10 mouse cellular contexts compared by ENCODE assay signal in genomic region chr16:38756572-38756971, GRCm38 (mm10). TPM values are rescaled to one million over a fixed set of nuclear protein-coding genes. Genes with fewer than 3 reads are reported as not detected.
DNase-seq lines count a peak whose midpoint lies in the region; ATAC-seq and TF ChIP-seq lines count a peak whose summit lies in the region.
"Had no signal": no experiment of that assay in that cellular context is flagged by ENCODE, and none has a peak within 500 bp of the region (broad histone marks: within the 10 kb centered on the region; RNA-seq: fewer than 3 reads in every experiment).

No protein-coding gene starts in this region.

- ATAC-seq in forebrain, embryonic 11.5 days (replicated peaks; ENCODE audit: low FRiP score) = no peak
- ATAC-seq in intestine, embryonic 14.5 days (replicated peaks; ENCODE audit: low FRiP score, low TSS enrichment, low read depth) = no peak
- ATAC-seq in intestine, embryonic 15.5 days = no peak
- ATAC-seq in lung, postnatal 0 days = 0 out of 2 replicates have a peak, but pooled peaks have one; percentile 36
- ATAC-seq: forebrain, embryonic 16.5 days; hindbrain, postnatal 0 days had no signal

- no peaks in the 10 kb centered on the region for H3K9me3 ChIP-seq in forebrain, embryonic 10.5 days
- H3K9me3 ChIP-seq in forebrain, embryonic 11.5 days (ENCODE audit: control insufficient read depth, low read length) = no peaks in the 10 kb centered on the region
- no peaks in the 10 kb centered on the region for H3K9me3 ChIP-seq in intestine, embryonic 14.5 days (ENCODE audit: control insufficient read depth, low read length)
- no peaks in the 10 kb centered on the region for H3K9me3 ChIP-seq in intestine, embryonic 15.5 days
- H3K9me3 ChIP-seq in lung, postnatal 0 days (ENCODE audit: low read length) = no peaks in the 10 kb centered on the region
- H3K9me3 ChIP-seq in limb, embryonic 10.5 days (replicated peaks) = no peaks in the 10 kb centered on the region

- no peak overlapping the region for H3K4me2 ChIP-seq in forebrain, embryonic 11.5 days (ENCODE audit: low read depth, low read length, severe bottlenecking)
- H3K4me2 ChIP-seq in intestine, embryonic 14.5 days (ENCODE audit: low read length) = no peak overlapping the region
- no peak overlapping the region for H3K4me2 ChIP-seq in intestine, embryonic 15.5 days (replicated peaks)
- no peak overlapping the region for H3K4me2 ChIP-seq in lung, postnatal 0 days (replicated peaks; ENCODE audit: low read depth, low read length)

- H3K4me1 ChIP-seq in forebrain, embryonic 10.5 days = peaks cover 28% of the 10 kb centered on the region
- 0 out of 2 replicates have a peak, but pooled peaks cover 2% of the 10 kb centered on the region for H3K4me1 ChIP-seq in forebrain, embryonic 11.5 days (replicated peaks; ENCODE audit: control insufficient read depth, insufficient read depth, low read length)
- peaks cover 5% of the 10 kb centered on the region; the same call in 1 of the 2 replicates for H3K4me1 ChIP-seq in intestine, embryonic 14.5 days (replicated peaks; ENCODE audit: control insufficient read depth, insufficient read depth, low read length)
- 0 out of 2 replicates have a peak, but pooled peaks cover 2% of the 10 kb centered on the region for H3K4me1 ChIP-seq in intestine, embryonic 15.5 days (replicated peaks)
- H3K4me1 ChIP-seq in lung, postnatal 0 days (ENCODE audit: insufficient read depth, low read depth, low read length) = peaks cover 21% of the 10 kb centered on the region; the same call in 1 of the 2 replicates
- peaks cover 41% of the 10 kb centered on the region for H3K4me1 ChIP-seq in limb, embryonic 10.5 days

- no peak for DNase-seq in forebrain, embryonic 10.5 days (ENCODE audit: extremely low spot score, low spot score)
- DNase-seq in forebrain, embryonic 11.5 days (ENCODE audit: low spot score) = no peak
- DNase-seq in intestine, embryonic 14.5 days (ENCODE audit: low spot score) = peak; percentile 45
- peak; percentile 56 for DNase-seq in lung, postnatal 0 days (ENCODE audit: low spot score)
- DNase-seq in lung, postnatal 4 days = no peak
- DNase-seq in limb, embryonic 10.5 days (ENCODE audit: low spot score) = no peak
- DNase-seq in thymus, postnatal 14 days = no peak

- H3K4me3 ChIP-seq in forebrain, embryonic 10.5 days = no peak overlapping the region
- H3K4me3 ChIP-seq in forebrain, embryonic 11.5 days (ENCODE audit: low read depth, low read length) = no peak overlapping the region
- no peak overlapping the region for H3K4me3 ChIP-seq in intestine, embryonic 14.5 days (ENCODE audit: low read depth, low read length)
- H3K4me3 ChIP-seq in intestine, embryonic 15.5 days (replicated peaks) = no peak overlapping the region
- no peak overlapping the region for H3K4me3 ChIP-seq in lung, postnatal 0 days (ENCODE audit: low read depth, low read length)
- no peak overlapping the region for H3K4me3 ChIP-seq in limb, embryonic 10.5 days

- H3K9ac ChIP-seq in forebrain, embryonic 11.5 days (ENCODE audit: low read length) = no peak overlapping the region
- H3K9ac ChIP-seq in intestine, embryonic 14.5 days (ENCODE audit: low read length) = no peak overlapping the region
- no peak overlapping the region for H3K9ac ChIP-seq in intestine, embryonic 15.5 days
- H3K9ac ChIP-seq in lung, postnatal 0 days (replicated peaks; ENCODE audit: low read depth) = no peak overlapping the region

- H3K36me3 ChIP-seq in forebrain, embryonic 10.5 days (replicated peaks) = peaks cover 28% of the 10 kb centered on the region
- H3K36me3 ChIP-seq in forebrain, embryonic 11.5 days (ENCODE audit: control insufficient read depth, insufficient read depth, low read length) = no peaks in the 10 kb centered on the region
- H3K36me3 ChIP-seq in intestine, embryonic 14.5 days (ENCODE audit: control insufficient read depth, insufficient read depth, low read length) = peaks cover 20% of the 10 kb centered on the region; the same call in 1 of the 2 replicates
- H3K36me3 ChIP-seq in intestine, embryonic 15.5 days = 0 out of 2 replicates have a peak, but pooled peaks cover 3% of the 10 kb centered on the region
- H3K36me3 ChIP-seq in lung, postnatal 0 days (ENCODE audit: insufficient read depth, low read length) = peaks cover 14% of the 10 kb centered on the region; the same call in 1 of the 2 replicates
- peaks cover 25% of the 10 kb centered on the region for H3K36me3 ChIP-seq in limb, embryonic 10.5 days

- TF ChIP-seq CTCF in lung, postnatal 0 days (IDR thresholded peaks at IDR 0.05) = no peak

- H3K27me3 ChIP-seq in forebrain, embryonic 10.5 days (ENCODE audit: poor library complexity, severe bottlenecking) = no peaks in the 10 kb centered on the region
- no peaks in the 10 kb centered on the region for H3K27me3 ChIP-seq in forebrain, embryonic 11.5 days (ENCODE audit: control insufficient read depth, insufficient read depth, low read length)
- no peaks in the 10 kb centered on the region for H3K27me3 ChIP-seq in intestine, embryonic 14.5 days (replicated peaks; ENCODE audit: control insufficient read depth, insufficient read depth, low read length)
- H3K27me3 ChIP-seq in intestine, embryonic 15.5 days (replicated peaks) = no peaks in the 10 kb centered on the region
- no peaks in the 10 kb centered on the region for H3K27me3 ChIP-seq in lung, postnatal 0 days (replicated peaks; ENCODE audit: insufficient read depth, low read length)
- H3K27me3 ChIP-seq in limb, embryonic 10.5 days (ENCODE audit: low read depth, poor library complexity, severe bottlenecking) = no peaks in the 10 kb centered on the region

- H3K27ac ChIP-seq in forebrain, embryonic 10.5 days = 0 out of 2 replicates have a peak overlapping the region, but pooled peaks have one; percentile 46
- no peak overlapping the region for H3K27ac ChIP-seq in forebrain, embryonic 11.5 days (ENCODE audit: low read depth, low read length)
- H3K27ac ChIP-seq in intestine, embryonic 14.5 days (ENCODE audit: low read depth) = no peak overlapping the region
- H3K27ac ChIP-seq in intestine, embryonic 15.5 days = no peak overlapping the region
- H3K27ac ChIP-seq in lung, postnatal 0 days (ENCODE audit: low read length) = peak overlapping the region; percentile 71; the same call in 1 of the 2 replicates
- H3K27ac ChIP-seq in limb, embryonic 10.5 days = peak overlapping the region; percentile 47; the same call in 1 of the 2 replicates
- H3K27ac ChIP-seq: hindbrain, postnatal 0 days had no signal

- 89% methylated on average over 4 of the region's 4 CpGs for WGBS in forebrain, embryonic 10.5 days
- 93% methylated on average over 4 of the region's 4 CpGs for WGBS in forebrain, embryonic 11.5 days
- WGBS in intestine, embryonic 14.5 days = 64% methylated on average over 4 of the region's 4 CpGs
- 69% methylated on average over 4 of the region's 4 CpGs for WGBS in intestine, embryonic 15.5 days
- 32% methylated on average over 4 of the region's 4 CpGs for WGBS in lung, postnatal 0 days
- 85% methylated on average over 4 of the region's 4 CpGs for WGBS in limb, embryonic 10.5 days

- TF ChIP-seq EP300 in lung, postnatal 0 days (IDR thresholded peaks at IDR 0.05) = no peak

RNA-seq across cellular contexts. Expression of gene B4galt4, which starts 14.5 kb away (rescaled TPM):
- polyA plus RNA-seq in forebrain, embryonic 10.5 days (2016; fragmentation: Nextera tagmentation; extraction: Ambion mirVana) = 27.1 and 27.8 TPM in 2 replicates
- polyA plus RNA-seq in forebrain, embryonic 11.5 days (2014; fragmentation: Nextera tagmentation; extraction: Ambion mirVana) = 28.3 and 29.9 TPM in 2 replicates
- 30.6 and 34.4 TPM in 2 replicates for polyA plus RNA-seq in intestine, embryonic 14.5 days (2014; fragmentation: Nextera tagmentation; extraction: Ambion mirVana)
- 21.5 and 22.1 TPM in 2 replicates for polyA plus RNA-seq in intestine, embryonic 15.5 days (2015; fragmentation: Nextera tagmentation; extraction: Ambion mirVana)
- 49.0 and 50.0 TPM in 2 replicates for polyA plus RNA-seq in lung, postnatal 0 days (2015; fragmentation: Nextera tagmentation; extraction: Ambion mirVana)
- 19.2 and 23.0 TPM in 2 replicates for polyA plus RNA-seq in limb, embryonic 10.5 days (2016; fragmentation: Nextera tagmentation; extraction: Ambion mirVana)

RNA-seq across cellular contexts. Expression of gene Arhgap31, which starts 43.5 kb away (rescaled TPM):
- polyA plus RNA-seq in forebrain, embryonic 10.5 days (2016; fragmentation: Nextera tagmentation; extraction: Ambion mirVana) = 7.3 and 7.4 TPM in 2 replicates
- polyA plus RNA-seq in forebrain, embryonic 11.5 days (2014; fragmentation: Nextera tagmentation; extraction: Ambion mirVana) = 9.2 and 10.8 TPM in 2 replicates
- polyA plus RNA-seq in intestine, embryonic 14.5 days (2014; fragmentation: Nextera tagmentation; extraction: Ambion mirVana) = 10.9 and 11.7 TPM in 2 replicates
- 6.8 and 7.6 TPM in 2 replicates for polyA plus RNA-seq in intestine, embryonic 15.5 days (2015; fragmentation: Nextera tagmentation; extraction: Ambion mirVana)
- polyA plus RNA-seq in lung, postnatal 0 days (2015; fragmentation: Nextera tagmentation; extraction: Ambion mirVana) = 19.2 and 23.6 TPM in 2 replicates
- 6.3 and 6.7 TPM in 2 replicates for polyA plus RNA-seq in limb, embryonic 10.5 days (2016; fragmentation: Nextera tagmentation; extraction: Ambion mirVana)

RNA-seq across cellular contexts. Expression of gene Upk1b, which starts 43.6 kb away (rescaled TPM):
- polyA plus RNA-seq in forebrain, embryonic 10.5 days (2016; fragmentation: Nextera tagmentation; extraction: Ambion mirVana) = 0.50 and 0.60 TPM in 2 replicates
- polyA plus RNA-seq in forebrain, embryonic 11.5 days (2014; fragmentation: Nextera tagmentation; extraction: Ambion mirVana) = 1.6 and 2.3 TPM in 2 replicates
- polyA plus RNA-seq in intestine, embryonic 14.5 days (2014; fragmentation: Nextera tagmentation; extraction: Ambion mirVana) = 26.6 and 30.7 TPM in 2 replicates
- polyA plus RNA-seq in intestine, embryonic 15.5 days (2015; fragmentation: Nextera tagmentation; extraction: Ambion mirVana) = 14.4 and 16.8 TPM in 2 replicates
- polyA plus RNA-seq in lung, postnatal 0 days (2015; fragmentation: Nextera tagmentation; extraction: Ambion mirVana) = 61.3 and 71.6 TPM in 2 replicates
- 1.8 and 3.4 TPM in 2 replicates for polyA plus RNA-seq in limb, embryonic 10.5 days (2016; fragmentation: Nextera tagmentation; extraction: Ambion mirVana)

Comparison
In these comparisons a context has a peak if more than half of its experiments do, and no peak if none do; other contexts are left out.
1. DNase-seq: peak in intestine, embryonic 14.5 days (single experiment) and lung, postnatal 0 days (single experiment); none in forebrain, embryonic 10.5 days (single experiment), forebrain, embryonic 11.5 days (single experiment), lung, postnatal 4 days (0 of 2), limb, embryonic 10.5 days (single experiment) and thymus, postnatal 14 days (single experiment).
2. H3K27ac ChIP-seq: peak in forebrain, embryonic 10.5 days (single experiment), lung, postnatal 0 days (single experiment) and limb, embryonic 10.5 days (single experiment); none in forebrain, embryonic 11.5 days (single experiment), intestine, embryonic 14.5 days (single experiment) and intestine, embryonic 15.5 days (single experiment).